Mouse (Mus musculus) cerebellum, adult 9-11 months (tissue): ENCODE results near the gene Vmn2r7.
A peak's percentile ranks its signal among the peaks of the same experiment; 100 is the strongest.
"Not testable (repeated sequence)": the region's sequence is repeated elsewhere in the genome, so short reads cannot be mapped to it uniquely, and the experiment has no call there.

Source experiments
- DNase-seq: peaks from one replicate; pipeline ENCODE4 v3.0.0; 2022

Vmn2r7 gene

DNA sequence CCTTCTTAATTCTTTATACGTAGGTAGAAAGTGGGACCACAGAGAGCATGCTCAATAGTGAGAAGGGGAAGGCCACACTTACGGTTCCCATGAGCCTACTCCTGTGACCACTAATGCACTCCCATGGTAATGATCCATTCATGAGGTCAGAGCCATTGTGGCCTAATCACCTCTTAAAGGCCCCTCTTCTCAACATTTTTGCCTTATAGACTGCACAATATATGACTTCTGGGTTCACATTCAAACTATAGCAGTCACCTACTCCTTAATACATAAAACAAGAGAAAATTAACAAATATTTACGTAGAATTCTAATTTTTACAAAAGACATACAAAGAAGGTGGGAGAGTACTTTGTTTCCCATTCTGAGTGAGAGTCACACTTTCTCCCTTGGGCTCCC lies at the start of gene Vmn2r7:
Vmn2r7 (minus strand) TSS at position 101 of the 400 bp plus-strand sequence.
- DNase-seq: not testable (repeated sequence)

DNA sequence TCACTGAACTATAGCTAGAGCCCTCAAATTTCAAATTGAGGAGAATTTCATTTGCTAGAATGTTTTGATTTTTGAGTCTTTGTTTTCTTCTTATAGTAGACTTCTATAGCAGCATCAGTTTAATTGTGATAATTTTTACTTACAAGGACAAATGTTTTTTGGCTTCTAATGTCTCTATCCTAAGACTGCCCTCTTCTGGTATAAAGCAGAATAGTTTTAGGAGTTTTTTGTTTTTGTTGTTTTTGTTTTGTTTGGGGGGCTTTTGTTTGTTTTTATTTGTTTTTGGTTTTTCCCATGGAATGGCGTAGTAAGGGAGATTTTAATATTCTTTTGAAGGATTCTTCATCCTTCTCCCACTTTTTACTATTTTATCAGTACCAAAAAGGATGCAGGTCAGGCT lies 45.2 kb upstream of the Vmn2r7 start:
- no peak for DNase-seq

DNA sequence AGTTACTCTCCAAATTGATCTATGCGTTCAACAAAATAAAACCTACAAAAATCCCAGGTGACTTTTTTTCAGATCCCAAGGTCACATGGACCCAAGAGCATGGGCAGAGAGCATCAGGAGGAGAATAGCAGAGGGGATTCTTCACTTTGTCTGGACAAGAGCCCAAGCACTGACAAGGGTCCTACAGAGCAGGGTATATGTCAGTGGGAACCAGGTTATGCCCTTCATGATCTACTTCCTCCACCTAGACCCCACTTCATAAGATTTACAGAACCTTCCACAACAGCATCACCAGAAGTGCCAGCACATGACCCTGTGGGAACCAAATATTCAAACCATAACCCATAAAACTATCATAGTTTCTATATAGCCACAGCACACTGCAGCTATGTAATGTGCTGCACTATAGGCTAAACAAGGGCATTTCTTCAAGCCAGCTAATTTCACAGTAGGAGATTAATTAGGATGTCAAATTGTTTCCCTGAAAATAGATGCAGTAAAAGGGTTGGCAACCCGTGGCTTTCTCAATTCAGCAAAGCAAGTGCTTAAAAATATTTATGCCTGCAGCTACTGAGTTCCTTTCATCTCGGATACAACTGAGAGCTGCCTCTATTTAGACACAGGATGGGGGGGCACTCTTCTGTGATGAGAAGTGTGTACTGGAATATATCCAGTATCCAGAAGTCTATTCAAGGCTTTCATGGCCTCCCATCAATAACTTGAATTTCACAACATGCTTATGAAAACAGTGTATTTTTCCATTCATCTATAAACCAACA lies 33.8 kb upstream of the Vmn2r7 start:
- DNase-seq: no peak

DNA sequence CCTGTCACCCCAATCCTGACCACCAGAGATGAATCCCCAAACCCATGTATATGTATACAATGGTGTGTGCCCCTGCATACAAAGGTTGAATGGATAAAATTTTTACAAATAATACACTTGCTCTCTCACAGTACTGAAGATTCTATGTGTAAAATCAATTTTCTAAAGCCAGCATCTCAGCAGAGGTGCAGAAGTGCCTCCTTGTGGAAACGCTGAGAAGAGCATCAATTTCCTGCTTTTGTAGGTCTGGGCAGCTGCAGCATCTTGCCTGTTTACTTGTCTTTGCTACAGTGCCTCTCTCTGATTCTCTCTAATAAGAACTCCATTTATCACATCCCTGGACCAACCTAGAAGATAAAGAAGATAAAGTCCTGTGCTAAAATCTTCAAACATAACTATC lies 32.1 kb upstream of the Vmn2r7 start:
- no peak for DNase-seq

DNA sequence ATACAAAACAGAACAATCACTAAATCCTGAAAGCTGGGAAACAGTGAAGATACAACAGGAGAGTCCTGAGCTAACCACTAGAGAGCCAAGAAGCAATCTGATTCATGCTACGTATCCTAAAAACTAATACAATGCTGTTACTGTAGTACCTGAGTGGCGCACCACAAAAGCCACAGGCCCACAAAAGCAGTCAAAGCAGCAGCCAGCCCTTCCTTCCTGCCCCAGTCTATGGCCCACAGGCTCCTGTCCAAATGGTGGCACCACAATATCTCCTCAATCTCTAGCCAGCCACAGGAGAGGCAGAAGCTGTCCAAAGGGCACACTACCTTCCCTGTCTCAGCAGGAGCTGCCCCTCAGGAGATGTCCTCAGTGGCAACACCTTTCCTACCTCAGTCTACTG lies 1.7 kb downstream of the Vmn2r7 start:
- DNase-seq: no peak

DNA sequence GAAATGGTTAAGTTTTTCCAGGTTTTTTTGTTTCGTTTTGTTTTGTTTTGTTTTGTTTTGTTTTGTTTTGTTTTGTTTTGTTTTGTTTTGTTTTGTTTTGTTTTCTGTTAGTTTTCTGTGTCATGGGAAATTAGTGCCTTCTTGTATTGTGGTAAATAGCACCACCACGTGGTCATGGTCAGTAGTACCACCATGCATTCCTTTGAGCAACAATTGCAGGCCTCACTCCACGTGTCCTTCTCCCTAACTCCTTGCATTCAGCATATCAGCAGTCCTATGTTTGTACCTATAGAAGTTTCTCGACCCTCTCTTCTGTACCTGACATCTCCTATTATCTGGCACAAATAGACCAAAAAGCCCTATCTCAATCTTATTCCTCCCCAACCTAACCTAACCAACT lies 2.3 kb downstream of the Vmn2r7 start:
- DNase-seq: peak; percentile 12

DNA sequence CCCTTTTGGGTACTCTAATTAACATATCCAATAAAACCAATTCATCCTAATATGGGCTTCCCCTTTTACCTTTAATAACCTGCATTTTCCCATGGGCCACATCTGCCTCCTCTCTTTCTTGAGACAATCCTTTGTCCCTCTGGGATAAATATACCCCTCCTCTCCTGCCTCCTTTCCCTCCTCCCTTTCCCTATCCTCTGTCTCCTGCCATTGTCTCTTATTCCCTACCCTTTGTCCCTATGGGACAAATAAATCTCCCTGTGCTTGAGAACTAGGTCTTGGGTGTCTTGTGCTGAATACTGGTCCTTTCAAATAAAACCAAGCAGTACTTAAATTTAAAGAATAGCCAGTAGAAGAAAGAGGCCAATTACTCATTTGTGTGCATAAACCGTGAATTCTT lies 13.4 kb downstream of the Vmn2r7 start:
- no peak for DNase-seq

DNA sequence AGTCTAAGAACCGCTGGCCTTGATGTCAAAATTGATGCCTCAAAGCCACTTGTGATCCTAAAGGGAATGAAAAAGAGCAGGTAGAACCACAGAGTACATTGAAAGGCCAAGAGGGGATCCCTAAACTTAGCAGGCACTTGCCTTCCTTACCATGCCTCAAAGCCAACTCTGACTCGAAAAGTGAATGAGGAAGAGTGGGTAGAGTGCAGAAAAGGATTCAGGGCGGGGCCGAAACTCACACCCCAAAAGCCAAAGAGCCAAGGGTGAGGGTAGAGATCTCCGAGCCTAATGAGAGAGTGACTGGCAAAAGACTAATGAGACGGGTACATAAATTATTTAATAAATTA lies 53.3 kb downstream of the Vmn2r7 start:
- no peak for DNase-seq

DNA sequence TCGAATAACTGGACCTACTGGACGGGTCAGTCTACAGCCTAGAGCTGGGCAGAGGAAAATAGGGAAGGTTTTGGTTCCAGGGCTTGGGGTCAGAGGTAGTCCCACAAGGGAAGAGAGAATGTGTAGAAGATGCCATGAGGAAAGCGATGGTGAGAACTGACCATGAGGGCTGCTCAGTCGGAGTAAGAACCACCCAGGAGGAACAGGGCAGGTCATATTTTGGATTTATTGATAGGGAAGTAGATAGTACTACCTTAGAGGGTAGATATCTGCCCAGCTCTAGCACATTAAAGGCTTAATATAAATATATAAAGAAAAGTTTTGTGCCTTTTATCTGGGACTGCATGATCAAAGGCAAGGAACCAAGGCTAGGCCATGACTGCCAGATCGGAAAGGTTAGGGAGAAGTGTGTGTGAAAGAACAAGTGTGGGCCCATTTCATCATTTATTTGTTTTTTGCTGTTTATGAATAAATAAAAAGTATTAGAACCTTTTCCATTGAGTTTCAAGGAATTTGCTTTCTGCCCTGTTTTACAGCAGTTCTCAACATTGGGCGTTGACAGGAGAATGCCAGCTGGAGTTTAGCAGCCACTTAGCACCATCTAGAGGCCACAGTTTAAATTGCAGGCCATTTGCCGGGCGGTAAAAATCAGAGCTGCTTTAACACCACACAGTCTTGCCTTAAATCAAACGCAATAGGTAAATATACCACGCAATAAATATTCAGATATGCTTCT lies 53.9 kb downstream of the Vmn2r7 start:
- peak; percentile 33 for DNase-seq

DNA sequence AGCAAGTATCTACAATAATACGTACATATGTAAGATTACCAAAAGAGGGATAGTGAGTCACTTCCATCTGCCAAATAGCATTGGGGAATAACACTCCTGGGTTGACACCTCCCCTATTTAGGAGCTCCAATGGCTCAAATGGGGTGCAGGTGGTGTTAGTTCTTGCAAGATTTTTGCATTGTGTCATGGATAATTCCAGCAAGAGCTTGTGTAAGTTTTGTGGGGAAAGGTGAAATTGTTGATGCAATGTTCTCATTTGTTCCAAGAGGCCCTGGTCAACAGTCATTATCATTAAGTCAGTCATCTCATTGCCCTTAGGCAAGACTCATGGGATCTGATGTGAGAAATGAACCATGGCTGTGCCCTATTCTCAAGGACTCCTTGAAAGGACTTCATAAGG lies 61.7 kb downstream of the Vmn2r7 start:
- DNase-seq: no peak

DNA sequence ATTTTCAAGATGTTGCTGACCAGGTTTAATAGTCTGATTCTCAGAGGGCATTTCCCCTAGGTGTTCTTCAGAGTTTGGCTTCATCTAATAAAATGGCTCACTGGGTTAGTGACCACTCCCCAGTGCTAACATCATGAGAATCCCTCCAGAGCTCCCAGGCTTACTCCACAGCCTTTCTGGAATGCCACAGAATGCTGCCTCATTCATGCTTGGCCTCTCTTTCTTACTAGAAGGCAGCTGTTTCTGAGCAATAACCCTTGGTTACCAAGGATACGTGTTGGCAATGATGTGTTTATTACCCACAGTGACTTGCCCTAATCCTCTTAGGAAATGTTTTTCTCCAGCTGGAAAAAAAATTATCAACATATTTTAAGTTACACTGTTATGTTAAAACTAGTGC lies 72.4 kb downstream of the Vmn2r7 start:
- DNase-seq: no peak

DNA sequence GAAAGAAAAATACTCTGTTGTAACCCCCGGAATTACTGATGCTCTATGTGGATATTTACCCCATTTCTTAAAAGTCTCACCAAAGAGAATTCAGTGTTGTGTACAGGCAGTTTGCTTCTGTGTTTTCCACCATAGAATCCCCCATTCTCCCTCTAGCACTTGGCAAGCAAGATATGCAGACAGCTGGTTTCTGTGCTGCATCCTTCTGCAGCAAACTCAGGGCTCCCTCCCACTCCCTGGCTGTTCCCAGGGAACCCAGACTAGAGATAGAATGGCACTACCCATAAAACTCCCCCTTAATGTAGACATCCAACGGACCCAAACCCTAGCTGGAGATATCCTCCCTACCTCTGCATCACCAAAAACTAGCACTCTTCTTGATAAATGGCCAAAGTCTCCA lies 88.4 kb downstream of the Vmn2r7 start:
- no peak for DNase-seq

DNA sequence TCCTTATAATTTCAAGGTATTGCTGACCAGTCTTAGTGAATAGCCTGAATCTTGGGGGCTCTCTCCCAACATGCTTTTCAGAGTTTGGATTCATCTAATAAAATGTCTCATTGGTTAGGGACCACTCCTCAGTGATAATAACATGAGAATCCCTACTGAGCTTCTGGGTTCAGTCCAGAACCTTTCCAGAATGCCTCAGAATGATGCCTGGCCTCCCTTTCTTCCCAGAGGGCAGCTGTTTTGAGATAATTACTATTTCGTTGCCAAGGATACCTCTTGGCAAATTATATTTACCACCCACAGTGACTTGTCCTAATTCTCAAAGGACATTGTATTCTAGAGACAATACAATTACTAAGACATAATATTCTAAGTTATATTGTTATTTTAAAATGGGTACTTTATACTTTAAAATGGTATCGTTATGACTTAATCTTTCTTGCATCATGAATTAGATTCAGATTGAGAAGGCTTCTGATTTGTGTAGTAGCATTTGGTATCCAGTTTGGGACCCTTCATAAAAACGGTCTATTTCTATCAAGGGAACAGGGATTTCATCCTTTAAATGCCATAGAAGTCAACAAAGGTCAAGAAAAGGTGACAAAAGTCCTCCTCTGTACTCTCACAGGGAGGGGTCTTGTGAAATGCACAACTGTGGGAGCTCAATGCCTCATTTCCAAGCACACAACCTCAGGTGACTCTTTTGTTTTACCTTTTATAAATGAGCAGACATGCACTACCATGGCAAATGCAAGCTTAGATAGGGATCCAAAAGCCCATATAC lies 117.2 kb downstream of the Vmn2r7 start:
- DNase-seq: peak; percentile 30

DNA sequence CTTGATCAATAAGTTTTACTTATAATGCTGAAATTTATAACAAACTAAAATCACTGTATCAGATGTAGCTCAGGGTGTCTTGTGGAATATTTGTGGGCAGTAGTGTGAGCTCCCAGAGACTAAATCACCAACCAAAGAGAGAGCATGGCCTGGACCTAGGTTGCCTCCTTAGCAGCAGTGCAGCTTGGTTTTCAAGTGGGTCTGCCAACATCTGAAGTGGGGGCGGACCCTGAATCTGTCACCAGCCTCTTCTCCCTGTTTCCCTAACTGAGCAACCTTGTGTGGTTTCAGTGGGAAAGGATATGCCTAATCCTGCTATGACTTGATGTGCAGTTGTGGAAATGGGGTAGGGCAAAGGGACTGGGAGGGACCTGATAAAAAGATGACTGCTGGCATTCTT lies 118.8 kb downstream of the Vmn2r7 start:
- not testable (repeated sequence) for DNase-seq

DNA sequence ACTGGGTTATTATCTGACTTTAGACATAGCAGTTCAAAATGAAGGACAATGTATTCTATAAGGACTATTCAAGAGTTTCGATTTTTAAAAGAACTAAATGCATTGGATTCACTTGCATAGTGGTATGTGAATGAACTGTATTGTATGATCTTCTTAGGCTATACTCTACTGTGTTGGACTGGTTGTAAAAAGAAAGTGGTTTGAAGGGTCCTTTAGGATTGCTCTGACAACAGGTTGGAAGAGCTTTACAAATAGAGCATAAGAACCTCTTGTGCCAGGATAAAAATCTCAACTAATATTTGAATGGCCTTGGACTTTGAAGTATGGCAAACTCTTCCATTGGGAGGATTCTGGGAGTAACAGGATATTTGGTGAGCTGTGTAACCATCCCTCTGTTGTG lies 168.5 kb downstream of the Vmn2r7 start:
- DNase-seq: not testable (repeated sequence)
